Mouse (Mus musculus): ENCODE measurements around the gene Tex45.
A peak's percentile ranks its signal among the peaks of the same experiment; 100 is the strongest.

The Tex45 gene

GRCm38 (mm10) chr8:3470562-3470961 is at the start of gene Tex45:
Tex45 (plus strand) TSS chr8:3470862.
- no peak for DNase-seq (ENCODE audit: low spot score in 2 of 2)

- DNase-seq (ENCODE audit: low spot score in 2 of 2) = no peak
These were observed 49.2 kb upstream of the Tex45 start for GRCm38 (mm10) chr8:3421507-3421906.

- DNase-seq (ENCODE audit: low spot score in 2 of 2) = no peak
These were observed 45.4 kb upstream of the Tex45 start for GRCm38 (mm10) chr8:3425217-3425616.

GRCm38 (mm10) chr8:3426211-3426610 is 44.5 kb upstream of the Tex45 start:
- DNase-seq (ENCODE audit: low spot score in 2 of 2) = no peak

- peak in 1 of 2 experiments; percentile 9 for DNase-seq (ENCODE audit: low spot score in 2 of 2)
These were observed 42.2 kb upstream of the Tex45 start for GRCm38 (mm10) chr8:3428426-3428825.

GRCm38 (mm10) chr8:3429966-3430365 is 40.7 kb upstream of the Tex45 start:
- DNase-seq (ENCODE audit: low spot score in 2 of 2) = no peak

- DNase-seq (ENCODE audit: low spot score in 2 of 2) = no peak
These were observed 39.5 kb upstream of the Tex45 start for GRCm38 (mm10) chr8:3431113-3431512.

- no peak for DNase-seq (ENCODE audit: low spot score in 2 of 2)
These were observed 34.2 kb upstream of the Tex45 start for GRCm38 (mm10) chr8:3436492-3436891.

- DNase-seq (ENCODE audit: low spot score in 2 of 2) = no peak
These were observed 31.2 kb upstream of the Tex45 start for GRCm38 (mm10) chr8:3439510-3439909.

GRCm38 (mm10) chr8:3449226-3449625 is 21.4 kb upstream of the Tex45 start:
- no peak for DNase-seq (ENCODE audit: low spot score in 2 of 2)

GRCm38 (mm10) chr8:3450670-3451069 is 20.0 kb upstream of the Tex45 start:
- DNase-seq (ENCODE audit: low spot score in 2 of 2) = no peak

- no peak for DNase-seq (ENCODE audit: low spot score in 2 of 2)
These were observed 18.7 kb upstream of the Tex45 start for GRCm38 (mm10) chr8:3451992-3452391.

GRCm38 (mm10) chr8:3463248-3463647 is 7.4 kb upstream of the Tex45 start:
- DNase-seq (ENCODE audit: low spot score in 2 of 2) = no peak

GRCm38 (mm10) chr8:3464309-3464708 is 6.4 kb upstream of the Tex45 start:
- DNase-seq (ENCODE audit: low spot score in 2 of 2) = no peak

GRCm38 (mm10) chr8:3467006-3467885 is 3.4 kb upstream of the Tex45 start, which contains the start of gene Pex11g:
Pex11g (minus strand) TSS chr8:3467680.
- peak; percentile 79 to 85 for DNase-seq (ENCODE audit: low spot score in 2 of 2)

GRCm38 (mm10) chr8:3467886-3468545 is 2.6 kb upstream of the Tex45 start:
- DNase-seq (ENCODE audit: low spot score in 2 of 2) = no peak

- no peak for DNase-seq (ENCODE audit: low spot score in 2 of 2)
These were observed 1.8 kb upstream of the Tex45 start for GRCm38 (mm10) chr8:3468838-3469237.

GRCm38 (mm10) chr8:3475715-3476429 is 5.2 kb downstream of the Tex45 start:
- DNase-seq (ENCODE audit: low spot score in 2 of 2) = no peak

- DNase-seq (ENCODE audit: low spot score in 2 of 2) = no peak
These were observed 9.6 kb downstream of the Tex45 start for GRCm38 (mm10) chr8:3480221-3480785.

GRCm38 (mm10) chr8:3481605-3482004 is 10.9 kb downstream of the Tex45 start:
- DNase-seq (ENCODE audit: low spot score in 2 of 2) = no peak

- no peak for DNase-seq (ENCODE audit: low spot score in 2 of 2)
These were observed 11.6 kb downstream of the Tex45 start for GRCm38 (mm10) chr8:3482240-3482740.

GRCm38 (mm10) chr8:3483546-3483945 is 12.9 kb downstream of the Tex45 start:
- DNase-seq (ENCODE audit: low spot score in 2 of 2) = no peak
